Mouse (Mus musculus): ENCODE measurements around the gene Lrrtm4.

Lrrtm4 gene

DNA sequence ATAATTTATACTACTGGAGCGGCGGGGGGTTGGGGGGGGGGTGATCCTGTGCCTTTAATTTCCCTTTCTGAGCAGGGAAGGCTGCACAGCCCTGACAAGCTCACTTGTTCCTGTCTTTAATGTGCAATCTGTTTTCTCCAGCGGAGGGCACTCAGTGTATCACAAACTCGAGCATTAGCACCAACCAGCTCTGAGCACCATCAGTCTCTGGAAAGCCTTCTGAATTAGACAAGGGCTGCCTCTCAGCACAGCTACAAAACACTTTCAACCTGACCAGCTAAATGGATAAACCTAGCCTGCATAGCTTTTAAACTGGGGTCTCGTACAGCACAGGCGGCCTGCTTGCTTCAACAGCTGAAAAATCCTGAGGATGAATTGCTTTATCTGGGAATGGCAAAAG is at the start of gene Lrrtm4:
Gene Lrrtm4, plus strand, starts transcription at position 113 of the 400 bp plus-strand sequence.
- DNase-seq (ENCODE audit: extremely low read depth, low read depth, low spot score) = no peak

- DNase-seq (ENCODE audit: extremely low read depth, low read depth, low spot score) = no peak
Measured at GRCm38 (mm10) chr6:80019189-80019860, 648 bp downstream of the Lrrtm4 start.

- DNase-seq (ENCODE audit: extremely low read depth, low read depth, low spot score) = no peak
Measured at GRCm38 (mm10) chr6:80019861-80020230, 1.2 kb downstream of the Lrrtm4 start.

- no peak for DNase-seq (ENCODE audit: extremely low read depth, low read depth, low spot score)
Measured at GRCm38 (mm10) chr6:80056849-80057248, 38.2 kb downstream of the Lrrtm4 start.

DNA sequence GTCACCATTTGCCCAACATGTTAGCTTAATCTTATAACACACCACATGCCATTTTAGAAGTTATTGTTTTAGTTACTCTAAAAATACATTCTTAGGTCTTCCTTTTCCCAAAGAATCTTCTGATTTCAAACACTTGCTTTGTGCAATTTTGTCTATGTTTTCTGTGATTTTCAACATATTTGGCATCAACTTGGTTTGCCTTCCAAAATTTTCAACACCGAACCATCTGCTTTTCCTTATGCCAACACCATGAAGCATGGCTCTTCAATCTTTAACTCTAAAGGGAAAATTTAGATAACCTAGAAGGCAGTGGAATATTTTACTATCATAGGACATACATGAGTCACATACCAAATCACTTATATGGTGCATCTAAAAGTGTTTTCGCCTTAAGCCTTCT is 59.3 kb downstream of the Lrrtm4 start:
- no peak for DNase-seq (ENCODE audit: extremely low read depth, low read depth, low spot score)

GRCm38 (mm10) chr6:80079290-80079689 is 60.6 kb downstream of the Lrrtm4 start:
- no peak for DNase-seq (ENCODE audit: extremely low read depth, low read depth, low spot score)

GRCm38 (mm10) chr6:80094909-80095308 is 76.2 kb downstream of the Lrrtm4 start:
- no peak for DNase-seq (ENCODE audit: extremely low read depth, low read depth, low spot score)

GRCm38 (mm10) chr6:80105343-80105742 is 86.7 kb downstream of the Lrrtm4 start:
- no peak for DNase-seq (ENCODE audit: extremely low read depth, low read depth, low spot score)

GRCm38 (mm10) chr6:80105843-80106242 is 87.2 kb downstream of the Lrrtm4 start:
- DNase-seq (ENCODE audit: extremely low read depth, low read depth, low spot score) = no peak

- no peak for DNase-seq (ENCODE audit: extremely low read depth, low read depth, low spot score)
Measured at GRCm38 (mm10) chr6:80126419-80126818, 107.7 kb downstream of the Lrrtm4 start.

- DNase-seq (ENCODE audit: extremely low read depth, low read depth, low spot score) = no peak
Measured at GRCm38 (mm10) chr6:80162585-80162984, 143.9 kb downstream of the Lrrtm4 start.

DNA sequence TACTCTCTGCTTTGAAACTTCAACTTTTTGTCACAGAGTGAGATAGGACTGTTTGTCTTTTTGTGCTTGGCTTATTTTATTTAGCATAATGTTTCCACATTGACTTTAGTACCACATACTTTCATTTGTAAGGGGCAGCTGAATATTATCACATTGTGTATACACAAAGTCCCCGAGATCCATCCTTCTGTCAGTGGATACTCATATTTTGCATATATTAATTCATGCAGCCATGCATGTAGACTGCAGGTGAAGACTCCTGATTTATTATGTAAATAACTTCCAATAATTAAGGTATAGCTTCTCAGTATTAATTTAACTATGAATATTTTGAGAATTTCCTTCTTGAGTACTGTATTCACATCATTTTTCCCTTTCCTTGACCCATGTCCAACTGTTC is 163.2 kb downstream of the Lrrtm4 start:
- no peak for DNase-seq (ENCODE audit: extremely low read depth, low read depth, low spot score)

DNA sequence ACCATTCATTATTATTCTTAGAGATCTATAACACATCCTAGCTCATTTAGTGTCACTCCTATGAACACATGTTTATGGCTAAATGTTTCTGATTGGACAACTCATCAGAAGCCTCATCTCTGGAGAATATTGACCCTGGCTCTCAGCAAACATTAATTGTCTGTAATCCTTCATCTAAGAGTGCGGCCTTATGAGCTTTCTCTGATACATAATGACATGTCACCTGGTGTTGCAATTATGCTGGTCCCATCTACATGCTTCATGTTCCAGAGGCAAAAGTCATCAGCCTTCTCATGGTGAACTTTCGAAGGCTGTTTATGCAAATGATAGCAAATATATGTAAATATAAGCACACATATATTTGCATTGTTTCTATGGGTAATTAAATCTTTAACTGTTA is 163.7 kb downstream of the Lrrtm4 start:
- DNase-seq (ENCODE audit: extremely low read depth, low read depth, low spot score) = no peak

- no peak for DNase-seq (ENCODE audit: extremely low read depth, low read depth, low spot score)
Measured at GRCm38 (mm10) chr6:80185489-80186113, 166.9 kb downstream of the Lrrtm4 start.

DNA sequence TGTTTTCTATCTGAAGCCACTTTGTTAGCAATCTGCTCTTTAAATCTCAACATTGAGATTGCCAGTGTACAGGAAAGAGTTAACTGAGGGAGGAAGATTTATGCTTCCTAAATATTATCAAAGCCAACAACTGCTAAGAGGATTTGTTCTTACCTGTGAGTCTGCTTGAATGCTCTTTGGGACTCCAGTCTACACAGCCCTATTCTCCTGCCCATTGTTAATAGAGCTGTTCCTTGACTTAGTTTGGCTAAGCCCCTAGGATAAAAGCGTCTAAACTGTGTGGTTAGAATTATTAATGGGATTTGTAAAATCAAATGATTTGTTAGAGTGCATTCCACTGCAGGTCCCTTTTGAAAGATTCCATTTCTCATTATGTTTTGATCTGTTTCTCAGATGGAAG is 168.1 kb downstream of the Lrrtm4 start:
- DNase-seq (ENCODE audit: extremely low read depth, low read depth, low spot score) = no peak

- DNase-seq (ENCODE audit: extremely low read depth, low read depth, low spot score) = no peak
Measured at GRCm38 (mm10) chr6:80209476-80209875, 190.8 kb downstream of the Lrrtm4 start.

DNA sequence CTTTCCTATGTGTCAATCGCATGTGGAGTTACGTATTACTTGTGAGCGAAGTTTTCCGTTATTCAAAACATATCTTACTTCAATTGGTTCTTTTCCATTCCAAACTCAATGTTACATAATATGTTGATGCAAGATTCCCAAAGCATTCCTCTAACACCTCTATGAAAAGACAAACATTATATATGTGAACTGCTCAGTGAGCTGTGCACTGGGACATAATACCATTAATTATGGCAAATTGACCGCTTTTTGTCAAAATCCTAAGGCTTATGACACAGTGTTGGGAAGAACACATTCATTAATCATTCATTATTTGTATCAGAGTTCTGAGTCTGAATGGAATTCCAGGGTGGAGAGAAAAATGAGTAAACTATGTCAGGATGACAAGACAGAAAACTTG is 191.6 kb downstream of the Lrrtm4 start:
- DNase-seq (ENCODE audit: extremely low read depth, low read depth, low spot score) = no peak

DNA sequence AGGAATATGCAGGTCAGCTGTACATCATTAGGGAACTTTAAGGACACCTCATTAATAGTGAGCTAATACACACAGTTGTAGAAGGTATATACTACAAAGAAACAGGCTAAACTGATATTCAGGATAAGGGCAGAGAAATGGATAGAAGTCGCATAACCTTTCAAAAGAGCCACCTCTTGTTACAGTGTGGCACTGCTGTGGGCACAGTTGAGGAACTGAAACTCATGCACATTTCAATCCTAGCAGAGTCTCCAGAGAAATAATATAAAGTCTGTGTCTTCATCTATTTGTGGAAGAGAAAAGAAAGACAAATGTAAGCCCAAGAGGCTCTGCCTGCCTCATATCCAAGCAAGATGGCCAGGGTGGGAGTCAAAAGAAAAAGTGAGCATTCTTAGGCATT is 242.9 kb downstream of the Lrrtm4 start:
- no peak for DNase-seq (ENCODE audit: extremely low read depth, low read depth, low spot score)

- DNase-seq (ENCODE audit: extremely low read depth, low read depth, low spot score) = no peak
Measured at GRCm38 (mm10) chr6:80263972-80264371, 245.3 kb downstream of the Lrrtm4 start.

- no peak for DNase-seq (ENCODE audit: extremely low read depth, low read depth, low spot score)
Measured at GRCm38 (mm10) chr6:80264584-80264983, 245.9 kb downstream of the Lrrtm4 start.

DNA sequence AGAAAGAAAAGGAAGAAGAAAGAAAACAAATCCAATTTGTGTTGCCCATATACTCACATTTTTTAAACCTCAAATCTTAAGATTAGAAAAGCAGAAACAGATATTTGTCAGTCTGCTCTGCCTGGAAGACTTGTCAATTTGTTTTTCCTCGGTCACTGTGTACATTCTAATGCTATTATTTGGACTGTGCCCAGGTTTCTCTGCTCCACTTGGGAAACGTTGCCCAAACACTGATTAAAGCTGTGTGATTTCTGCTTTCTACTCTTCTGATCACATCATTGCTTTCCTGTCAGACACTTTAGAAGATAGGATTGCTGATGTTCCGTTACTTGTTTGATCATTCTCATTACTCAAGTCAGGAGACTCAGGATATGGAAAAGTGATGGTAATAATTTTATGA is 247.1 kb downstream of the Lrrtm4 start:
- no peak for DNase-seq (ENCODE audit: extremely low read depth, low read depth, low spot score)

DNA sequence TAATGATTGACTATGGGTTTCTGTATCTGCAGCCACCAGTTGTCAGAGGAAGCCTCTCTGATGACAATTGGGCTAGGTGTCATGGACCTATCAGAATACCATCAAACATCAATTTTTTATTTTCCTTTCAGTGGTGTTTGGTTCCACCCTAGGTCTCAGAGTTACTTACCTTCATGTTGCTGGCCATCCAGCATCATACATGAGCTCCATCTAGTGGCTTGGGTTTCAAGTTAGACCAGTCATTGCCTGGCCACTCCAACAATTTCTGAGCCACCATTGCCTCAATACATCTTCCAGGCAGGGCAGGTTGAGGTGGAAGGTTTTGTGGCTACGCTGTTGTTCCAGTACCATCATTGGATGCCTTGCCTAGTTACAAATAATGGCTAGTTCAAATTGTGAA is 268.3 kb downstream of the Lrrtm4 start:
- no peak for DNase-seq (ENCODE audit: extremely low read depth, low read depth, low spot score)

DNA sequence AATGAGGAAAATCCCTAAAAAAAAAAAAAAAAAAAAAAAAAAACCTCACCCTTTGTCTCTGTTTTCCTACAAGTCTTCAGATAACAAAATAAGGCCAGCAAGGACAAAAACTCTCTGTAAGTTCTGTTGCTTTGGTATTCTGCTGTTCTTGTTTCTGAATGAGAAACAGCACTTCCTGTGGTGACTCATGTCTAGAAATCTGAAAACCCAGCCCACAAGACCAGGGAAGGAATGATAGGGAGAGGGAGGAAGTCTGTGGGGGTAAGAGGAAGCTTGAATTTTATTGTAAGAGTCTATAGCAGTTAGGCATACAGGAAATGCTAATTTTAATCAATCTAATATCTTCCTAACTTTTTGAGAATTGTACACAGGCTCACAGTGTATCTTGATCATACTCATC is 283.2 kb downstream of the Lrrtm4 start:
- DNase-seq (ENCODE audit: extremely low read depth, low read depth, low spot score) = no peak
